Mouse (Mus musculus) heart, adult 11 months (tissue): ENCODE measurements around the gene Snx29.
"Not testable (repeated sequence)": the region's sequence is repeated elsewhere in the genome, so short reads cannot be mapped to it uniquely, and the experiment has no call there.

ENCODE experiments used
- DNase-seq: peaks from one replicate; pipeline ENCODE4 v3.0.0; 2022

Gene Snx29

GRCm38 (mm10) chr16:11501138-11501537, 178.4 kb downstream of the Snx29 start:
- no peak for DNase-seq

GRCm38 (mm10) chr16:11501611-11502010, 178.9 kb downstream of the Snx29 start:
- no peak for DNase-seq

GRCm38 (mm10) chr16:11504666-11505491, 182.2 kb downstream of the Snx29 start:
- no peak for DNase-seq

GRCm38 (mm10) chr16:11505492-11506176, 182.9 kb downstream of the Snx29 start:
- peak; percentile 98 for DNase-seq

GRCm38 (mm10) chr16:11507188-11507731, 184.6 kb downstream of the Snx29 start:
- no peak for DNase-seq

- DNase-seq, result no peak
These were observed 185.6 kb downstream of the Snx29 start for GRCm38 (mm10) chr16:11508341-11508740.

GRCm38 (mm10) chr16:11510416-11510815, 187.7 kb downstream of the Snx29 start:
- no peak for DNase-seq

GRCm38 (mm10) chr16:11510854-11511253, 188.1 kb downstream of the Snx29 start:
- no peak for DNase-seq

GRCm38 (mm10) chr16:11511696-11512095, 189.0 kb downstream of the Snx29 start:
- DNase-seq, result not testable (repeated sequence)

- no peak for DNase-seq
These were observed 194.0 kb downstream of the Snx29 start for GRCm38 (mm10) chr16:11516681-11517080.

GRCm38 (mm10) chr16:11517385-11517784, 194.7 kb downstream of the Snx29 start:
- no peak for DNase-seq

GRCm38 (mm10) chr16:11518803-11519498, 196.2 kb downstream of the Snx29 start:
- DNase-seq, result peak; percentile 83

GRCm38 (mm10) chr16:11526104-11526786, 203.5 kb downstream of the Snx29 start:
- peak; percentile 85 for DNase-seq

- DNase-seq, result peak; percentile 87
These were observed 204.3 kb downstream of the Snx29 start for GRCm38 (mm10) chr16:11526996-11527395.

- peak; percentile 74 for DNase-seq
These were observed 207.9 kb downstream of the Snx29 start for GRCm38 (mm10) chr16:11530466-11531194.

- peak; percentile 79 for DNase-seq
These were observed 208.7 kb downstream of the Snx29 start for GRCm38 (mm10) chr16:11531441-11531840.

GRCm38 (mm10) chr16:11532592-11532991, 209.9 kb downstream of the Snx29 start:
- peak; percentile 97 for DNase-seq

- DNase-seq, result peak; percentile 66
These were observed 210.7 kb downstream of the Snx29 start for GRCm38 (mm10) chr16:11533441-11533840.

- peak; percentile 70 for DNase-seq
These were observed 215.0 kb downstream of the Snx29 start for GRCm38 (mm10) chr16:11537663-11538062.

GRCm38 (mm10) chr16:11538191-11538590, 215.5 kb downstream of the Snx29 start:
- peak; percentile 31 for DNase-seq

GRCm38 (mm10) chr16:11540961-11541360, 218.3 kb downstream of the Snx29 start:
- DNase-seq, result peak; percentile 57

- peak; percentile 58 for DNase-seq
These were observed 219.1 kb downstream of the Snx29 start for GRCm38 (mm10) chr16:11541769-11542168.
